Mouse (Mus musculus) intestine, embryonic 15.5 days (tissue): ENCODE measurements around the gene Gm45716. TPM values are rescaled to one million over a fixed set of nuclear protein-coding genes. Genes with fewer than 3 reads are reported as not detected.

Source experiments
- ATAC-seq: fragments of 200-750 bp; cut with Nextera tagmentation; 2 replicates; pipeline ENCODE4 v1.8.0; 2017; ENCODE audit warnings: moderate TSS enrichment, moderate library complexity
- H3K27ac ChIP-seq: fragments of 300-500 bp; sonication (generic); 2 replicates; pipeline ENCODE4 v1.5.1; 2015; ENCODE audit warnings: mild to moderate bottlenecking, inconsistent platforms
- H3K27me3 ChIP-seq: fragments of 300-500 bp; sonication (generic); replicated peaks from 2 replicates; pipeline ENCODE4 v1.6.1; 2015; ENCODE audit warnings: inconsistent platforms
- H3K36me3 ChIP-seq: fragments of 300-500 bp; sonication (generic); 2 replicates; pipeline ENCODE4 v1.6.1; 2015; ENCODE audit warnings: inconsistent platforms
- H3K4me1 ChIP-seq: fragments of 300-500 bp; sonication (generic); replicated peaks from 2 replicates; pipeline ENCODE4 v1.6.1; 2015; ENCODE audit warnings: inconsistent platforms
- H3K4me2 ChIP-seq: fragments of 300-500 bp; sonication (generic); replicated peaks from 2 replicates; pipeline ENCODE4 v1.6.1; 2015; ENCODE audit warnings: mild to moderate bottlenecking, inconsistent platforms
- H3K4me3 ChIP-seq: fragments of 300-500 bp; sonication (generic); replicated peaks from 2 replicates; pipeline ENCODE4 v1.5.1; 2015; ENCODE audit warnings: inconsistent platforms
- H3K9ac ChIP-seq: fragments of 300-500 bp; sonication (generic); 2 replicates; pipeline ENCODE4 v1.6.1; 2015; ENCODE audit warnings: inconsistent platforms
- H3K9me3 ChIP-seq: fragments of 300-500 bp; sonication (generic); 2 replicates; pipeline ENCODE4 v1.6.1; 2016; ENCODE audit warnings: inconsistent platforms
- WGBS: fragments of 180-500 bp; shearing (Covaris S2); methylation state at CpG from one replicate; pipeline ENCODE4 v1.1.7; 2015; 5-methylcytosine and 5-hydroxymethylcytosine counted together
- polyA plus RNA-seq: library from polyadenylated mRNA; unstranded; fragments of >200 nt; fragmentation: Nextera tagmentation; extraction: Ambion mirVana; gene quantifications from 2 replicates; pipeline ENCODE4 v1.2.1, GENCODE M21; 2015

Gene Gm45716
- polyA plus RNA-seq, 1 experiment from 2014 or later: 12.3 TPM

DNA sequence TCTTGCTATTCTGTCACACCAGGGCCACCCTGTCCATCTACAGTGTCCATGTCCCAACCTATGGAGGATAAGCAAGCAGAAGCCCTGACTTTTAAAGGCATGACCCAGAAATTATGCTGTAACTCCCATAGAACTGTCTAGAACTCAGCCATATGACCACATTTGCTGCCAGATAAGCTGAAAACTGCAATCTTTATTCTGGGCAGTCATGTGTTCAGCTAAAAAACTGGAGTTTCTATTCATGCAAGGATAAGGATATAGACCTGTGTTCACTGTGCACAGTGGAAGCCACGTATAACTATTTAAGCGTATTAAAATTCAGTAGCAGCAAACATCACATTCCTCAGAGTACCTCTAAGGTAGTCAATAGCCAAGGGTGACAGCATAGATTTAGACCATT lies 55.8 kb downstream of the Gm45716 start:
- no peak overlapping the region for H3K9ac ChIP-seq
- H3K4me1 ChIP-seq: no peaks in the 10 kb centered on the region
- WGBS: 91% methylated on average over 2 of the region's 2 CpGs
- no peak overlapping the region for H3K4me2 ChIP-seq
- no peaks in the 10 kb centered on the region for H3K36me3 ChIP-seq
- no peak overlapping the region for H3K27ac ChIP-seq
- H3K4me3 ChIP-seq: no peak overlapping the region
- H3K27me3 ChIP-seq: no peaks in the 10 kb centered on the region
- H3K9me3 ChIP-seq: no peaks in the 10 kb centered on the region
- ATAC-seq: no peak

DNA sequence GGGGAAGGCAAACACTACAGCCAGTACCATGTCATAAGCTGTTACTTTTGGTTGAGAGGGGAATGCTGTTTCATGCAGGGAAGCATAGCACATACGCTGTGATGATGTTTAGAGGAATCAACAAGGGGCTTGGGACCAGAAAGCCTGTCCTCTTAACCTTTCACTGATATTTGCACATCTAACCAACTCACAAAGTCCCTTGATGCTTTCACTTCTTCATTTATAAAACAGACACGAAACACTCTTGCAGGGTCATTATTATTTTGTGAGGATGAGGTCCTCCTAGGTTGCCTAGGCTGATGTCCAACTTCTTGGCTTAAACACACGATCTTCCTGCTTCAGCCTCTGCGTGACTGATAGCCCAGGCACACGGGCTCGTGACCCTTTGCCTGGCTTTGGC lies 58.1 kb downstream of the Gm45716 start:
- Histone ChIP-seq H3K9ac (no peak overlapping the region), H3K27me3 (no peaks in the 10 kb centered on the region), H3K4me3 (no peak overlapping the region), H3K4me2 (no peak overlapping the region), H3K4me1 (no peaks in the 10 kb centered on the region), H3K27ac (no peak overlapping the region), H3K9me3 (no peaks in the 10 kb centered on the region), H3K36me3 (no peaks in the 10 kb centered on the region)
- WGBS: 70% methylated on average over 6 of the region's 6 CpGs
- no peak for ATAC-seq

- Histone ChIP-seq H3K9ac (no peak overlapping the region), H3K4me2 (no peak overlapping the region), H3K4me3 (no peak overlapping the region), H3K36me3 (no peaks in the 10 kb centered on the region), H3K9me3 (no peaks in the 10 kb centered on the region), H3K4me1 (0 out of 2 replicates have a peak, but pooled peaks cover 2% of the 10 kb centered on the region), H3K27me3 (no peaks in the 10 kb centered on the region), H3K27ac (no peak overlapping the region)
- ATAC-seq: no peak
- 79% methylated on average over 4 of the region's 4 CpGs for WGBS
These were observed 59.2 kb downstream of the Gm45716 start for GRCm38 (mm10) chr11:90246676-90247075.

DNA sequence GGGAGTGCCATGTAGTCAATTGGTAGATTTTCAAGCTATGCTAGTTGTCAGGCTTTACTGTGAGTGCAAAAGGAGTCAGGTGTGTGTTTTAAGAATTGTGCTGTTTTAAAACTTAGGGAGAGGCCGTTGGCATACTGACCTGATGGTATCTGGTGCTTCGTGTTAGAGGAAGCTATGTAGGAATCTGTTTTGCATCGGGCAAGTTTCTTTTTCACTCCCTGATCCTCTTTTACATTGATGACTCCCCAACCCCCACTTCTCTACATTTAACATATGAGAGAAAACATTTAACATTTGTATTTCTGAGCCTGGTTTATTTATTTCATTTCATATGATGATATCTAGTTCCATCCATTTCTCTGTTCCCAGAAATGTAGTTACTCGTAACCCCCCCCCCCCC lies 60.3 kb downstream of the Gm45716 start:
- H3K4me3 ChIP-seq: no peak overlapping the region
- H3K27ac ChIP-seq: no peak overlapping the region
- H3K4me2 ChIP-seq: no peak overlapping the region
- H3K9me3 ChIP-seq: no peaks in the 10 kb centered on the region
- no peak overlapping the region for H3K9ac ChIP-seq
- H3K27me3 ChIP-seq: no peaks in the 10 kb centered on the region
- 58% methylated on average over 4 of the region's 4 CpGs for WGBS
- ATAC-seq: no peak
- H3K36me3 ChIP-seq: no peaks in the 10 kb centered on the region
- peaks cover 14% of the 10 kb centered on the region; the same call in 1 of the 2 replicates for H3K4me1 ChIP-seq

DNA sequence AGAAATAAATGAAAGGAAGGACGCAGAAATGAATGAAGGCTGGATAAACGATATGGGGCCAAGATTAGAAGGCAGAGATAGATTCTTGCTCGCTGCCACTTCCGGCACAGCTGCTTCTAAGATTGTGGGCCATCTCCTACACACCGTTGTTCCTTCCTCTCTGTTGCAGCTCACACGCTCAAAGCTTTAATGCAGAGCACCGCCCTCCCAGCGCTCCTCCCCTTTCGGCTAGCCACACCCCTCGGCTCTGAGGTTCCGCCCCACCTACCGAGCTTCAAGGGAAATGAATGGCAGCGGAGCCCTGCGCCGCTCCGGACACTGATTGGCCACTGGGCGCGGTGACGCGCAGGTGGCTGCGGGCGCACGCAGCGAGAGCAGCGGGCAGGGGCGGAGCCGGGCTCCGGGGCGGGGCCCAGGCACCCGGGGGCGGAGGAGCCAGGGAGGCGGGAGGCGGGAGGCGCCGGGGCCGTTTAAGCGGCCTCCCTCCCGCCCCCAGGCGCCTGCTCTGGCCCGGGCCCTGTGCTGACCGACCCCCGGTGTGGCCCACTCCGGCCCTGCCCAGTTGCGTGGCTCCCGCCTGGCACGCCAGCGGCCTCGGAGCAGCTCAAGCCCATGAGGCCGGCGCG lies 61.7 kb downstream of the Gm45716 start, which contains the start of gene Mmd:
Gene Mmd (plus strand): TSS at position 432 of the 626 bp plus-strand sequence.
- Histone ChIP-seq H3K4me2 (peak within 1 kb of the TSS; percentile 75), H3K27me3 (no peaks in the 10 kb centered on the region), H3K36me3 (no peaks in the 10 kb centered on the region), H3K4me3 (peak within 1 kb of the TSS; percentile 74), H3K9me3 (no peaks in the 10 kb centered on the region), H3K4me1 (peaks cover 17% of the 10 kb centered on the region; the same call in 1 of the 2 replicates), H3K27ac (peak within 1 kb of the TSS; percentile 78), H3K9ac (peak within 1 kb of the TSS; percentile 91)
- peak; percentile 99 for ATAC-seq
- WGBS: under 1% methylated on average over 51 of the region's 51 CpGs

- Histone ChIP-seq H3K4me2 (peak overlapping the region; percentile 75), H3K27me3 (no peaks in the 10 kb centered on the region), H3K9ac (peak overlapping the region; percentile 91), H3K27ac (peak overlapping the region; percentile 78), H3K9me3 (no peaks in the 10 kb centered on the region), H3K36me3 (no peaks in the 10 kb centered on the region), H3K4me1 (peaks cover 17% of the 10 kb centered on the region; the same call in 1 of the 2 replicates), H3K4me3 (peak overlapping the region; percentile 74)
- no peak; the same call in none of the 2 replicates for ATAC-seq
- WGBS: under 1% methylated on average over 22 of the region's 22 CpGs
These were observed 62.2 kb downstream of the Gm45716 start for GRCm38 (mm10) chr11:90249701-90250141.

- H3K4me3 ChIP-seq: peak overlapping the region; percentile 74
- WGBS: 1% methylated on average over 9 of the region's 9 CpGs
- H3K4me1 ChIP-seq: peaks cover 17% of the 10 kb centered on the region; the same call in 1 of the 2 replicates
- H3K36me3 ChIP-seq: no peaks in the 10 kb centered on the region
- peak overlapping the region; percentile 75 for H3K4me2 ChIP-seq
- peak overlapping the region; percentile 91 for H3K9ac ChIP-seq
- H3K27me3 ChIP-seq: no peaks in the 10 kb centered on the region
- H3K9me3 ChIP-seq: no peaks in the 10 kb centered on the region
- peak overlapping the region; percentile 78 for H3K27ac ChIP-seq
- ATAC-seq: no peak
These were observed 62.7 kb downstream of the Gm45716 start for GRCm38 (mm10) chr11:90250189-90250588.

DNA sequence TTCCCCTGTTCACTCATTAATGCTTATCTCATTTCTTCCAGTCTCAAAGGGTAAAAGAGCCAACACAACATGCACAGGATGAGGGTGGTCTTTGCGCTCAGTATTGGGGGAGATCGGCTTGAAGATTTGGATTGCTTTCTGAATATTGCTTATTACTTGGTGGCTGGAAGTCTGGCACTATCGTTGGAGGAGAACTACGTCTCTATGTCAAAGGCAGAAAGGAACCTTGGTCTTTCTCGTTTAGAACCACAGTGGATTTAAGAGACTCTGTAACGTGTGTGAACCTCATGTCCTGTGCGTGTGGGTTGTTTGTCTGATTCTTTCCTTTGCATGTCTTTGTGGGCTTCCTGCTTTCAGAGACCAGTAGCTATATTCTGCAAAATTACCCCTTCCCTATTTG lies 63.2 kb downstream of the Gm45716 start:
- 49% methylated on average over 7 of the region's 7 CpGs for WGBS
- Histone ChIP-seq H3K9ac (peak overlapping the region; percentile 91), H3K27ac (no peak overlapping the region), H3K27me3 (no peaks in the 10 kb centered on the region), H3K4me2 (peak overlapping the region; percentile 75), H3K36me3 (no peaks in the 10 kb centered on the region), H3K9me3 (no peaks in the 10 kb centered on the region), H3K4me3 (peak overlapping the region; percentile 74), H3K4me1 (peaks cover 17% of the 10 kb centered on the region; the same call in 1 of the 2 replicates)
- ATAC-seq: no peak

DNA sequence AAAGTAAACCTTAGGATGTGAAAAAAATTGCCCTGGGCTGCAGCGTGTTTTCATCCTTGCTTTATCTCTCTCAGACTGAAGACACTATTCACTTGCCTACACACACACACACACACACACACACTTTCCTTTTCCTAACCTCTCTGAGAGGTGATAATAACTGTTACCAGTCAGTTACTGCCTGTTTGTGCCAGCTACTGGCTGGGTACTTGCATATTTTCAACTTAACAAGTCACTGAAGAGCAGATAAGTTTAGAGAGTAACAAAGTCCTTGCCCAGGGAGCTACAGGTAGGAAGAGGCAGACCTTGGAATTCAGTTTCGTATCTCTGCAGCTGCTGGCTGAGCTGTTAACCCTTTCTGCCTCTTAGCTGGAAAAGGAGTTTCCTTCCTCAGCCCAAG lies 64.4 kb downstream of the Gm45716 start:
- peak overlapping the region; percentile 41 for H3K4me2 ChIP-seq
- no peaks in the 10 kb centered on the region for H3K27me3 ChIP-seq
- 0 out of 2 replicates have a peak overlapping the region, but pooled peaks have one; percentile 15 for H3K27ac ChIP-seq
- peaks cover 24% of the 10 kb centered on the region; the same call in 1 of the 2 replicates for H3K4me1 ChIP-seq
- WGBS: 20% methylated on average over 2 of the region's 2 CpGs
- H3K9ac ChIP-seq: no peak overlapping the region
- H3K4me3 ChIP-seq: no peak overlapping the region
- H3K9me3 ChIP-seq: no peaks in the 10 kb centered on the region
- H3K36me3 ChIP-seq: no peaks in the 10 kb centered on the region
- 0 out of 2 replicates have a peak, but pooled peaks have one; percentile 8 for ATAC-seq

DNA sequence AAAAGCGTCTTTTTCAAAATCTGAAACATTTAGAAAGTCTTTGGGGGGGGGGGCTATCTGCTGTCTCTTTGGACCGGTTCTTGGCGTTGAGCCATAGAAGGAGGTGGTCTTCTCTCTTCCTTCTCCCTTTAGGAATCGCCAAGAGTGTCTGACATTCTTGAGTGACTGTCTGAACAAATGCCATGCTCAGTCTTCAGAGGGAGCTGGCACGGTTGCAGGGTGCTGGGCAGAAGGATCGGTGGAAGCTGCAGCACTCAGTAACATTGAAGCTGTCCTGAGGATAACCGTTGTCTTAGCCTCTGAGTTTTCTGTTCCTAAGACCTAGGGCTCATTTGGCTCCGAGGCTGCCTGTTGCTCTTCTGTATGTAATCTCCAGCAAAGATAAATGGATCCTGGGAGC lies 64.9 kb downstream of the Gm45716 start:
- Histone ChIP-seq H3K36me3 (no peaks in the 10 kb centered on the region), H3K4me1 (peaks cover 26% of the 10 kb centered on the region; the same call in 1 of the 2 replicates), H3K4me3 (no peak overlapping the region), H3K4me2 (peak overlapping the region; percentile 41), H3K27me3 (no peaks in the 10 kb centered on the region), H3K27ac (peak overlapping the region; percentile 2; the same call in 1 of the 2 replicates), H3K9ac (no peak overlapping the region), H3K9me3 (no peaks in the 10 kb centered on the region)
- no peak for ATAC-seq
- WGBS: 48% methylated on average over 8 of the region's 8 CpGs

DNA sequence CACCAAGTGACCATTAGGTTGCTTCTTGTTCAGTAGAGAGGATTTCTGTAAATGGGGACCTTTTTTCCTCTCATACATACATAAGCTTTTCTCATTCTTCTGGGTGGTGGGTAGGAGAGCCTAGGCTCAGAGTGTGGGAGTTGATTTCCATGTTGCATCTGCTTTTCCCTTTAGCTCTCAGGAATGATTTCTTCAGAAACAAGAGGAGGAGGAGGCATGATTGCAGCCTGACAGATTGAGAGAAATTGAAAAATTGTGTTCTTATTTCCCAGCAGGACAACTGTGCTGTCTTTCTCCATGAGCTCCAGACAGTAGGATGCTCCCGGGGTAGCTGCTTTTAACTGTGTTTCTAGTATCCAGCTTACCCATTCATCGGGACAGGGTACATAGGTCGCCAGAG lies 67.1 kb downstream of the Gm45716 start:
- 83% methylated on average over 3 of the region's 3 CpGs for WGBS

GRCm38 (mm10) chr11:90255687-90256086 lies 68.2 kb downstream of the Gm45716 start:
- H3K27ac ChIP-seq: peak overlapping the region; percentile 62
- H3K9me3 ChIP-seq: no peaks in the 10 kb centered on the region
- no peak overlapping the region for H3K4me2 ChIP-seq
- H3K4me1 ChIP-seq: peaks cover 32% of the 10 kb centered on the region; the same call in 1 of the 2 replicates
- H3K9ac ChIP-seq: no peak overlapping the region
- no peaks in the 10 kb centered on the region for H3K27me3 ChIP-seq
- no peak overlapping the region for H3K4me3 ChIP-seq
- peaks cover 10% of the 10 kb centered on the region; the same call in 1 of the 2 replicates for H3K36me3 ChIP-seq
- ATAC-seq: no peak; the same call in 1 of the 2 replicates
- WGBS: 65% methylated on average over 6 of the region's 6 CpGs

More for the DNA sequence above, 67.1 kb downstream of the Gm45716 start:
- H3K4me3 ChIP-seq: no peak overlapping the region
- H3K4me1 ChIP-seq: peaks cover 32% of the 10 kb centered on the region; the same call in 1 of the 2 replicates
- H3K27me3 ChIP-seq: no peaks in the 10 kb centered on the region
- H3K9me3 ChIP-seq: no peaks in the 10 kb centered on the region
- no peak overlapping the region for H3K9ac ChIP-seq
- no peak for ATAC-seq
- H3K36me3 ChIP-seq: no peaks in the 10 kb centered on the region
- H3K27ac ChIP-seq: no peak overlapping the region
- no peak overlapping the region for H3K4me2 ChIP-seq
